Mouse (Mus musculus) embryonic fibroblast, embryonic 13.5 days (primary cell): ENCODE measurements around the gene Fam181a.

Source experiments
- CTCF ChIP-seq: IDR thresholded peaks from 2 replicates; pipeline ENCODE4 v1.5.1; 2011; ENCODE audit warnings: mild to moderate bottlenecking, control low read depth, low read length, moderate library complexity, borderline replicate concordance; ENCODE audit not compliant: insufficient read depth
- POLR2A ChIP-seq: IDR thresholded peaks from 2 replicates; pipeline ENCODE4 v1.6.1; 2011; ENCODE audit warnings: low read depth, mild to moderate bottlenecking, control low read depth, low read length, moderate library complexity

GRCm38 (mm10) chr12:103292366-103292765, 18.4 kb upstream of the Fam181a start:
- TF ChIP-seq CTCF: no peak
- TF ChIP-seq POLR2A: no peak
